Mouse (Mus musculus): ENCODE measurements at regions not wholly inside any gene's neighbourhood (a gene's known extent, or its start where the extent isn't known, plus 50 kb on each side); places are given as distances from the start of the nearest gene placed in this dataset.
A peak's percentile ranks its signal among the peaks of the same experiment; 100 is the strongest.
"Not testable (repeated sequence)": the region's sequence is repeated elsewhere in the genome, so short reads cannot be mapped to it uniquely, and the experiment has no call there.

DNA sequence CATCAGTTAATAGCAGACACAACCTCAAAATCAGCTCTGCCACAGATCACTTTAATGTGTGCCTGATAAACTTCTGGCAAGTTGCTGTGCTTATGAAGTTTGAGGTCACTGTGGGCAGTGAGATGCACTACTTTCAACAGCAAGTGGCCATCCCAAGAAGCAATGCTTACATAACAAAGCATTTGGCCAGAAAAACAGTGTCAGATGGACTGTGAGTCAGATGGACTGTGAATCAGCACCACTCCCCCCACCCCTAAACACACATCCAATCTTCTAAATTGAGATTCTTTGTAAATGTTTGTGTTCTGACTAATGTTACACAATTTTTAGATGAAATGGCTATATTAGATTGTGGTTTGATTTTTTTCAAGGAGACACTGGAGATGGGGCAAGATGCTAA is 550.7 kb downstream of the Nxph1 start:
- DNase-seq: peak; percentile 11 to 47

- no peak for DNase-seq
Observed at GRCm38 (mm10) chr6:9534395-9534794, 586.2 kb downstream of the Nxph1 start.

DNA sequence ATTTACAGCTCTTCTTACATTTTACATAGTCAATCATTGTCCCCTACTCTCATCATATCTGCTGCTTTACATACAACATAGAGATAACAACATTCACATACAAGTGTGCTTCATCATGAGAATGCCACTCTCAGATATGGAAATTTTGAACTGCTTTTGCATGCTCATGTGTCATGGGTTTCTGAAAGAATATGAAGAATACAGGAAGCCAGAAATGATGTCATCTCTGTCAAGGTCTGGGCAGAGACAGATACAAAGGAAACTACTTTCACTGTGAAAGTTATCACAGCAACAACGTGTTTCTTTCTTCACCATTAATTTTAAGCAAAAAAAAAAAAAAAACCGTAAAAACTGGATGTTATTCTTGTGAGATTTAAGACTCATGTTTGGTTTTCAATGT is 590.5 kb downstream of the Nxph1 start:
- no peak for DNase-seq

DNA sequence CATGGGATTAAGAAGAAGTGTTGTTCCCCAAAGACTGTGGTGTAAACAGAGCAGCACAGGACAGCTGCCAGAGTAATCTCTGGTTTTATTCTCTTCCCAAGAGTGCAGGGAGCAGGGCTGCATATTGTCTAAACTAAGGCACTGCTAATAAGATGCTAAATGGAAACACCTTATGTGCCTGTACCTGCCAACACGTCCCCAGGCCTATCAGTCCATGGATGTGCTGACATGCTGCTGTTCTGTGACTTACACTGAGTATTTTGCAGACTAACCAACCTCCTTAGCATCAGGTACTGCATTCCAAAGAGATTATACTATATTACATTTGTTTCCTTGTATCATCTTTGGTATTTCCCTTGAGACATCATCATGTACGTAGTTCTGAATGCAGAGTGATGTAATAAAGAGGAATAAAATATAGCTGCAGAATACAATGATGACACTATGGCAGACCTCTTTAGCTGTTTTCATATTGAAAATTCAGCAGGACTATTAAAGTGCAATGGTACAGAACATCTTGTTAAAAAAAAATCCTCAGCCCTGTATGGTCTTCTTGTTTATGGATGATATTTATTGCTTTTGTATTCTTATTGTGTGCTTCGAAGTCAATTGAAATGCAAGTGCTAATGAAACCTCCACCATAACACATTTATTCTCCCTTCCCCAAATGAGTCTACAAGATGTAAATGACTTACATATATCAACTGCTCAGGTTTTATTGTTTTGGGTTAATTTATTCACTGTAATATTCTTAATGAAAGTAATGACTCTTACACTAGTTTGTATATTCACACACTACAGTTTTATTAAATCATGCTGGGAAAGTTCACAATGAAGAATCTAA is 602.1 kb downstream of the Nxph1 start:
- DNase-seq: no peak

- DNase-seq: no peak
Observed at GRCm38 (mm10) chr6:9563290-9564044, 615.2 kb downstream of the Nxph1 start.

DNA sequence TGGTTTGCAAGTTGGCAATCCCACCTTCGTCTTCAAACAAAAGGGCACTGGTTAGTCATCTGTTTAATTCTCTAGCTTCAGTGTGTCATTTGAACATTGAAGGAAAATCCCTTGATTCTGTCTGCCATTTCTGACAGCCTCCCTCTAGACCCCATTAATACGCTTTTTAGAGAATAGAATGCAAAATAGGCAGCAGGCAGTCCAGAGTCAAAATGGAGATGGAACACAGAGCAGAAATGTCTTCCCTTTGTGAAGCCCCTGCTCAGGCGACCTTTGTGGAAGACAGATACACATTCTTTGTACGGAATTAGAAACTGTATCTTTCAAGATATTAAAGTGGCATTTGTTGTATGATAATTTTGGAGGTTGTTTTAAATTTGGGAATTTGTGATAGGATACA is 623.6 kb downstream of the Nxph1 start:
- no peak for DNase-seq

DNA sequence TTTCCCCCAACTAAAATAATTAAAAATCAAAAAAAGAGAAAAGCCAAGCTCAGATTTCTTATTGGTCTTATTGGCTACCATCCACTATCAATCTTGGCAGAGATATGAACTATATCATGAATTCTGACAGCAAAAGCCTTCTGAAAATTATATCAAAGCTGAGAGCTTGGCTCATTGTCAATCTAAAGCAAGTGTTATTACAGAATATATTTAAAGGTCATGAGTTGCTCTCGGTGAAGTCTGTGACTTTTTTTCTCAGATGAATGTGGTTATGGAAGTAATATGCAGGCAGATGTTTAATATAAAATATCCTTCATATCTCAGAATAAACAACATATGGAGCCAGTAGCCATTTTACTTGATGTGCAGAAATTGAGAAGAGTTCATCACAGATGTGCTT is 645.2 kb downstream of the Nxph1 start:
- DNase-seq: no peak

- DNase-seq: no peak
Observed at GRCm38 (mm10) chr6:9599418-9599817, 651.2 kb downstream of the Nxph1 start.

DNA sequence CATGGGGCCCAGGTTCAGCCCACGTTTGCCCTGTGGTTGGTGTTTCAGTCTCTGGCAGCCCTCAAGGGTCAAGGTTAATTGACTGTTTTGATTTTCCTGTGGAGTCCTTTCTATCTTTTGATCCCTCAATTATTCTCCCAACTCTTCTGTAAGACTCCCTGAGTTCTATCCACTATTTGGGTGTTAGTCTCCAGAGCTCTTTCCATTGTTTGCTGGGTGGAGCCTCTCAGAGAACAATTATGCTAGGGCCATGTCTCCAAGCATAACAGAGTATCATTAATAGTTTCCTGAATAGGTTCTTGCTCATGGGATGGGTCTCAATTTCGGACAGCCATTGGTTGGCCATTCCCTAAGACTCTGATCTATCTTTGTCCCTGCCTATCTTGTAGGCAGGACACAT is 685.7 kb downstream of the Nxph1 start:
- no peak for DNase-seq

DNA sequence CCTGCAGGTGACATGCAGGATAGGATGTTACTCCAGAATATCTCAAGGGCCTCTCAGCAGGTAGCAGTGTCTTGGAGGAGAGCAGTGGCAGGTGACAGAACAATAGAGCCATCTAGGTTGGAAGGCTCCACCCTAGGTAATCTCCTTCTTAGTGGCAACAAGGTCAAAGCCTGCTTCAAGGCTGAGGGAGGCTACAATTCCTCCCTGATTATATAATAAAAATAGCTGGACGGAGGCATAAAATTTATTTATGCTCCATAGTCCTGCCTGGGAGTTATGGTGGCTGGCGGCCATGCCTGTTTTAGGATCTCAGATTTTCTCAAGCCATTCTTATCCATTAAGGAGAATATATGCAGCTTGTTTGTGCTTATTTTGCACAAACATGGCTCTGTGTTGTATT is 695.2 kb downstream of the Nxph1 start:
- not testable (repeated sequence) for DNase-seq

DNA sequence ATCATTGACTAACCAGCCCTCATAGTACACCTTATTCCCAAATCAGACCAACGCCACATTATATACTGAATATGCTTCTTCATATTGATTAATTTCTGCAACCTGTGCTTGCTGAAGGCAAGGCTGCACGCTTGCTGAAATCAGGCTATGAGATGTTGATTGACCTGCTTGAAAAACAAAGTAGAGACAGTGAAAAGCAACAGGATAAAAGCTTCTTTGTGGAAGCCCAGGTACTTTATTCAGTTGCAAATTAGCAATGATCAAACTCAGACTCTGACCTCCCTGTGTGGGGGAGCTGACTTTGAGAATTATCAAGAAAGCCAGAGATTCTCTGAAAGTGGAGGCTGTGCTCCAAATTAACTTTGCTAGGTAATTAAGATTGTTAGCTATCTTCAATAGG is 695.7 kb downstream of the Nxph1 start:
- not testable (repeated sequence) for DNase-seq

GRCm38 (mm10) chr6:9659672-9660071 is 711.4 kb downstream of the Nxph1 start:
- no peak for DNase-seq

GRCm38 (mm10) chr6:9685182-9685581 is 737.0 kb downstream of the Nxph1 start:
- DNase-seq: no peak

GRCm38 (mm10) chr6:9693714-9694113 is 745.5 kb downstream of the Nxph1 start:
- DNase-seq: no peak

- DNase-seq: no peak
Observed at GRCm38 (mm10) chr6:9697698-9698097, 749.5 kb downstream of the Nxph1 start.

DNA sequence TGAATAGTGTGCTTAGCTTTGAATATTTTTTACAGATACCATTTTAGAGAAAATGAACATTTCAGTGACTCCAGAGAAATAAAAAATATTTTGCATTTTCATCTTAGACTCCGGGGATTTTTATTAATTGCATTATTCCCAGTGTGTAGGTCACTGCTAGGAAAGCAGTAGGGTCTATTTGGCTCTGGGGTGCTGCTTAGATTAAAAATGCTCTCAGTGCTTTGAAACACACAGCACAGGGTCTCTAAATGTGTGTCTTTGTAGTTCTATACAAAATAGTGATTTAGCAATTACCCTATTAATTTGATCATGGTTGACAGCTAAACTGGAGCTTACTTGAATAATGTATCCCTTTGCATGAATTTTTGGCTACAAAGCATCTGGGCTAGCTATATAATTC is 750.0 kb downstream of the Nxph1 start:
- no peak for DNase-seq
